Mouse (Mus musculus): Measurements from ENCODE around the gene Tbc1d13. TPM values are rescaled to one million over a fixed set of nuclear protein-coding genes. Genes with fewer than 3 reads are reported as not detected.

The Tbc1d13 gene
- polyA plus RNA-seq (2011; ENCODE audit: insufficient read depth, insufficient read length, low replicate concordance, missing spikeins): 17.1 and 27.3 TPM in 2 replicates

GRCm38 (mm10) chr2:30133613-30134377 is at the start of gene Tbc1d13:
Tbc1d13 (plus strand) TSS chr2:30133746.
- Histone ChIP-seq H3K4me1 (ENCODE audit: control insufficient read depth, insufficient read depth, low read length) (no peaks in the 10 kb centered on the region; the same call in 1 of the 2 replicates), H3K4me3 (replicated peaks; ENCODE audit: control insufficient read depth, low read depth, low read length) (peak within 1 kb of the TSS; percentile 90), H3K27ac (ENCODE audit: control insufficient read depth, insufficient read depth, low read depth, low read length, poor library complexity) (peak within 1 kb of the TSS; percentile 68)
- TF ChIP-seq POLR2A (IDR thresholded peaks at IDR 0.05; ENCODE audit: borderline replicate concordance, control insufficient read depth, low read depth, low read length) (peak; percentile 90), CTCF (IDR thresholded peaks at IDR 0.05; ENCODE audit: control insufficient read depth, insufficient read depth, low read length) (no peak)
- WGBS: under 1% methylated on average over 46 of the region's 46 CpGs

- 53% methylated on average over 5 of the region's 5 CpGs for WGBS
- Histone ChIP-seq H3K4me3 (replicated peaks; ENCODE audit: control insufficient read depth, low read depth, low read length) (no peak overlapping the region), H3K4me1 (ENCODE audit: control insufficient read depth, insufficient read depth, low read length) (peaks cover 1% of the 10 kb centered on the region; the same call in 1 of the 2 replicates), H3K27ac (ENCODE audit: control insufficient read depth, insufficient read depth, low read depth, low read length, poor library complexity) (peak overlapping the region; percentile 23; the same call in 1 of the 2 replicates)
- no peak for TF ChIP-seq CTCF (IDR thresholded peaks at IDR 0.05; ENCODE audit: control insufficient read depth, insufficient read depth, low read length)
- TF ChIP-seq POLR2A (IDR thresholded peaks at IDR 0.05; ENCODE audit: borderline replicate concordance, control insufficient read depth, low read depth, low read length): no peak
Observed at GRCm38 (mm10) chr2:30084113-30084512, 49.4 kb upstream of the Tbc1d13 start.

GRCm38 (mm10) chr2:30084632-30085031 is 48.9 kb upstream of the Tbc1d13 start:
- 88% methylated on average over 12 of the region's 12 CpGs for WGBS
- peaks cover 1% of the 10 kb centered on the region; the same call in 1 of the 2 replicates for H3K4me1 ChIP-seq (ENCODE audit: control insufficient read depth, insufficient read depth, low read length)
- no peak overlapping the region; the same call in 1 of the 2 replicates for H3K27ac ChIP-seq (ENCODE audit: control insufficient read depth, insufficient read depth, low read depth, low read length, poor library complexity)
- no peak overlapping the region for H3K4me3 ChIP-seq (replicated peaks; ENCODE audit: control insufficient read depth, low read depth, low read length)
- TF ChIP-seq CTCF (IDR thresholded peaks at IDR 0.05; ENCODE audit: control insufficient read depth, insufficient read depth, low read length) (no peak), POLR2A (IDR thresholded peaks at IDR 0.05; ENCODE audit: borderline replicate concordance, control insufficient read depth, low read depth, low read length) (no peak)

GRCm38 (mm10) chr2:30087310-30087709 is 46.2 kb upstream of the Tbc1d13 start:
- Histone ChIP-seq H3K27ac (ENCODE audit: control insufficient read depth, insufficient read depth, low read depth, low read length, poor library complexity) (no peak overlapping the region), H3K4me3 (replicated peaks; ENCODE audit: control insufficient read depth, low read depth, low read length) (no peak overlapping the region), H3K4me1 (ENCODE audit: control insufficient read depth, insufficient read depth, low read length) (peaks cover 1% of the 10 kb centered on the region; the same call in 1 of the 2 replicates)
- TF ChIP-seq CTCF (IDR thresholded peaks at IDR 0.05; ENCODE audit: control insufficient read depth, insufficient read depth, low read length) (no peak; the same call in 1 of the 2 replicates), POLR2A (IDR thresholded peaks at IDR 0.05; ENCODE audit: borderline replicate concordance, control insufficient read depth, low read depth, low read length) (no peak)
- 70% methylated on average over 4 of the region's 4 CpGs for WGBS

- H3K4me3 ChIP-seq (replicated peaks; ENCODE audit: control insufficient read depth, low read depth, low read length): no peak overlapping the region
- TF ChIP-seq CTCF (IDR thresholded peaks at IDR 0.05; ENCODE audit: control insufficient read depth, insufficient read depth, low read length): no peak
- no peak for TF ChIP-seq POLR2A (IDR thresholded peaks at IDR 0.05; ENCODE audit: borderline replicate concordance, control insufficient read depth, low read depth, low read length)
- no peaks in the 10 kb centered on the region; the same call in 1 of the 2 replicates for H3K4me1 ChIP-seq (ENCODE audit: control insufficient read depth, insufficient read depth, low read length)
- WGBS: 95% methylated on average over 12 of the region's 12 CpGs
- no peak overlapping the region for H3K27ac ChIP-seq (ENCODE audit: control insufficient read depth, insufficient read depth, low read depth, low read length, poor library complexity)
Observed at GRCm38 (mm10) chr2:30091521-30091920, 42.0 kb upstream of the Tbc1d13 start.

- H3K4me1 ChIP-seq (ENCODE audit: control insufficient read depth, insufficient read depth, low read length): no peaks in the 10 kb centered on the region; the same call in 1 of the 2 replicates
- 82% methylated on average over 6 of the region's 6 CpGs for WGBS
- H3K4me3 ChIP-seq (replicated peaks; ENCODE audit: control insufficient read depth, low read depth, low read length): no peak overlapping the region
- no peak overlapping the region for H3K27ac ChIP-seq (ENCODE audit: control insufficient read depth, insufficient read depth, low read depth, low read length, poor library complexity)
- TF ChIP-seq POLR2A (IDR thresholded peaks at IDR 0.05; ENCODE audit: borderline replicate concordance, control insufficient read depth, low read depth, low read length): no peak
- no peak for TF ChIP-seq CTCF (IDR thresholded peaks at IDR 0.05; ENCODE audit: control insufficient read depth, insufficient read depth, low read length)
Observed at GRCm38 (mm10) chr2:30092280-30092918, 41.1 kb upstream of the Tbc1d13 start.

GRCm38 (mm10) chr2:30093471-30094207 is 39.9 kb upstream of the Tbc1d13 start, which contains the start of gene Zdhhc12:
Zdhhc12 (minus strand) TSS chr2:30093648.
- WGBS: under 1% methylated on average over 51 of the region's 51 CpGs
- peak within 1 kb of the TSS; percentile 46; the same call in 1 of the 2 replicates for H3K27ac ChIP-seq (ENCODE audit: control insufficient read depth, insufficient read depth, low read depth, low read length, poor library complexity)
- peak within 1 kb of the TSS; percentile 84 for H3K4me3 ChIP-seq (replicated peaks; ENCODE audit: control insufficient read depth, low read depth, low read length)
- H3K4me1 ChIP-seq (ENCODE audit: control insufficient read depth, insufficient read depth, low read length): no peaks in the 10 kb centered on the region; the same call in 1 of the 2 replicates
- TF ChIP-seq POLR2A (IDR thresholded peaks at IDR 0.05; ENCODE audit: borderline replicate concordance, control insufficient read depth, low read depth, low read length): peak; percentile 60; the same call in 1 of the 2 replicates
- no peak for TF ChIP-seq CTCF (IDR thresholded peaks at IDR 0.05; ENCODE audit: control insufficient read depth, insufficient read depth, low read length)
